Mouse (Mus musculus): ENCODE measurements around the gene Zfyve26.

Zfyve26 gene

DNA sequence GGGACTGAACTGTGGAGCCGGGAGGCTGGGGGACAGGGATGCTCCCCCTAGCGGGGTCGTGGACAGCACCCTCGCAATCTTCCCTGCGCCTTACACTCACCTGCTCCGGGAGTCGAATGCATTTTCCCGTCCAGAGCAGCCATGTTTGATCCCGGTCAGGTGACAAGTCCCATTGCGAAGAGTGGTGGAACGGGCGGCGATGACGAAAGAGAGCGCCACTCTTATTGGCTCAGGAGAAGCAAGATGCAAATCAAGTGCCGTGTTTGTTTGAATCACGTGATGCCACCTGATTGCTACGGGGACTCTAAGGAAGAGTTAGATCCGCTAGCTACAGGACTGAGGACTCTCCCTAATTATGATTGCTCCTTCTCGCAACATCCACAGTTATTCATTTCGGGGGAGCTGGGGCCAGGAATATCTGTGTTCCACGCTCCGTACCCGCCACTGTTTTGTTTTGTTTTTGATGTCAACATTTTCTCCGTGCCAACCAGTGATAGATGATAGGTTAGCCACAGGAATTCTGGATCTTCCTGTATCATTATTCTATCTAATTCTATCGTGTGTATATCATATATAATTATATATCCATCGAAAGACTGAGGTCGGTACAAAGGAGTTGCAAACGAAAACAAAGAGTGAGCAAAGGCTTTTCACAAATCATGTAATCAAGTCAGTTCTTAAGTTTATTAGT lies at the start of gene Zfyve26:
Gene Zfyve26, minus strand, starts transcription at position 179 of the 691 bp plus-strand sequence.
- DNase-seq (ENCODE audit: low spot score) = peak; percentile 96

- no peak for DNase-seq (ENCODE audit: low spot score)
Observed at GRCm38 (mm10) chr12:79341291-79341845, 45.3 kb upstream of the Zfyve26 start.

DNA sequence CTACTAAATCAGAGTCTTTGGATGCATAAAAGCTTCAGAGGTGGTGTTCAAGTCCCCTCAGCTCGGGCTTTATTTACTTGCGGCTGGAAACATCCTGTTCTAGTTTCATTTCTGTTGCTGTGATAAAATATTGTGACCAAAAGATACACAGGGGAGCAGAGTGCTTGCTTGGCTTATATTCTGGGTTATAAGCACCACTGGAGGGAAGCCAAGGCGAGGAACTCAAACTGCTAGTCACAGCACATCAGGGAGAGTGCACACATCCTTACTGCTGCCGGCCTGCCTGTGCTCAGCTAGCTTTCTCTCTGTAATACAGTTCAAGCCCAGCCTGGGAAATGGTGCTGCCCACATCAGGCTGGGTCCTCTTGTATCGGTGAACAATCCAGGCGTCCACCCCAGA lies 44.4 kb upstream of the Zfyve26 start:
- no peak for DNase-seq (ENCODE audit: low spot score)

DNA sequence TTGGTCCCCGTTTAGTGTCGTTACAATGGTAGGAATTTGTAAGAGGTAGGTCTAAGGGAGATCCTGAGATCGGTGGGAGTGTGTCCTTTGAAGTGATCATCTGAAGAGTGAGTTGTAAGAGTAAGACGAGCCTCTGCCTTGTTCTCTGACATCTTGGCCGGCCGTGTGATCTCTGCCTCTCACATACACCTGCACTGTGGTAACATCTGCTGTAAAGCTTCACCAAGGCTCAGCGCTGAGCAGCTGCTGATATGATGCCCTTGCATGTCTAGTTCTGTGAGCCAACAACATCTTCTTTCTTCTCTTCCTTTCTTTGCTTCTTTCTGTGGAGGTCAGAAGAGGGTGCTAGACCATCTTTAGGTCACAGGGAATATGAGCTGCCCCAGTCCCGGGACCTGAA lies 42.7 kb upstream of the Zfyve26 start:
- no peak for DNase-seq (ENCODE audit: low spot score)

GRCm38 (mm10) chr12:79331722-79332121 lies 35.6 kb upstream of the Zfyve26 start:
- no peak for DNase-seq (ENCODE audit: low spot score)

DNA sequence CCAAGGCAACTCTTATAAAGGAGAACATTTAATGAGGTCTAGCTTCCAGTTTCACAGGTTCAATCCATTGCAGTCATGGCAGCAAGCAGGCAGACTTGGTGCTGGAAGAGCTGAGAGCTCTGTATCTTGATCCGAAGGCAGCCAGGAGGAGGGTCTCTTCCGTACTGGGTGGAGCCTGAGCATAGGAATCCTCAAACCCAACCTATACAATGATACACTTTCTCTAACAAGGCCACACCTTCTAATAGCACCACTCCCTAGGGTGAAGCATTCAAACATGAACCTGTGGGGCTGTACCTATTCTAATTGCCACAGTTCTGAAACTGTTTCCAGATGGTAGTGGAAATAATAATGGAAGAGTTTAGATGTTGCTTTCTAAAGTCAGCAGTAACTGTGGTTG lies 34.5 kb upstream of the Zfyve26 start:
- DNase-seq (ENCODE audit: low spot score) = no peak

DNA sequence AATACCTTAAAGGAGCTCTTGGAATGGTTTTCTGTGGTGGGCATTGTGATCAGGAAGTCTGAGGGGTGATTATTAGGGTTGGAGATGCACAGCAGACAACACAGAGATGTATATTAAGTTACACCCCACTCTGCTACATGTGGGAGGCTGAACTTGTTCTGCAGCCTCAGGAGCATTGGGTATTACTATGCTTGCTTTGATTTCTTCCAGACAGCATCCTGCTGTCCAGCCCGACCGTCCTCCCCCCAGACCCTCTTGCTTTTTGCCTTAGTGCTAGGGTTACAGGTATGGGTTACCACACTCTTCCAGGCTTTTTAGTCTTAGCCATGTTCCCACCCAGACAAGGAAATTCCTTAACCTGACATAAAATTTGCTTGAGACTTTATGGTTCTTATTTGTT lies 31.8 kb upstream of the Zfyve26 start:
- DNase-seq (ENCODE audit: low spot score) = no peak

- DNase-seq (ENCODE audit: low spot score) = no peak
Observed at GRCm38 (mm10) chr12:79326745-79327144, 30.6 kb upstream of the Zfyve26 start.

DNA sequence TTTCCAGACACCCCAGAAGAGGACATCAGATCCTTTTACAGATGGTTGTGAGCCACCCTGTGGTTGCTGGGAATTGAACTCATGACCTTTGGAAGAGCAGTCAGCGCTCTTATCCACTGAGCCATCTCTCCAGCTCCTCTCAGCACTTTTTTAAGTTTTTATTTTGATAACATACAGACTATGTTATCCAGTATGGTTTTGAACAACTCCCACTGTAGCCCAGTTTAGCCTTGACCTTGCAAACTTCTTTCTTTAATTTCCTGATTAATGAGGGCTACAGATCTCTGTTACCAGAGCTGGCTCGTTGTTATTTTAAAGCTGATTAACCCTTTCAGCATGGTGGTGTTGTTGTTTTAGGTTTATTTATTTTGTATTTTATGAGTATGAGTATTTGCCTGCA lies 30.1 kb upstream of the Zfyve26 start:
- DNase-seq (ENCODE audit: low spot score) = no peak

DNA sequence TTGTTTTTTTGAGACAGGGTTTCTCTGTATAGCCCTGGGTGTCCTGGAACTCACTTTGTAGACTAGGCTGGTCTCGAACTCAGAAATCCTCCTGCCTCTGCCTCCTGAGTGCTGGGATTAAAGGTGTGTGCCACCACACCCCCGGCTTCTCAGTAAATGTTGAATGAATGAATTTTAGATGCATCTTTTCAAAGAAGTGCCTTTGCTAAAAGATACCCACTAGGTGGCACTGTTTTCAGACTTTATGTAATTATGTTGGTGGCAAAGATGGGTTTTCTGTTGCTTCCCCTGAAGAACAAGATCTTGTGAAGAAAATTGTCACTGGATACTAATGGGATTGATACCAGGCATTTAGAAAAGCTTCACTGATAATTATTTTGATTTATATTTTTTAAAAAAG lies 26.4 kb upstream of the Zfyve26 start:
- peak; percentile 35 for DNase-seq (ENCODE audit: low spot score)

GRCm38 (mm10) chr12:79320895-79321294 lies 24.8 kb upstream of the Zfyve26 start:
- DNase-seq (ENCODE audit: low spot score) = no peak

- no peak for DNase-seq (ENCODE audit: low spot score)
Observed at GRCm38 (mm10) chr12:79317339-79317738, 21.2 kb upstream of the Zfyve26 start.

- no peak for DNase-seq (ENCODE audit: low spot score)
Observed at GRCm38 (mm10) chr12:79313721-79314120, 17.6 kb upstream of the Zfyve26 start.

- no peak for DNase-seq (ENCODE audit: low spot score)
Observed at GRCm38 (mm10) chr12:79306013-79306412, 9.9 kb upstream of the Zfyve26 start.

DNA sequence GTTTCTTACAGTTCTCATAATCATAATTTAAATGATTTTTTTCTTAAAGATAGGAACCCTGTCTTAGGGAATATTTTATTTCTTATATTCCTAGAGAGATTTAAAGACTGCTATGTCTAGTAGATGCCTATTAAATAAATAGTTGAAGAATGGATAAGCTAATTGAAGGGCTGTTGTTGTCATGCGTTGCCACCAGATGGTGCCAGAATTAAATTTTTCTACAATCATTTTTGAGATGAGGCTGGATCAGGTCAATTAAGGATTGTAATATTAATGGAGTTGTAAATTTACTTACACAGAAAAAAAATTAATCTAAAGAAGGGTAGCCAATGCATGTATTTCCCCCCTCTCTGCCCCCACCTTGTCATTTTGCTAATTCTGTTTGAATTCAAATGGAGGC lies 9.0 kb upstream of the Zfyve26 start:
- DNase-seq (ENCODE audit: low spot score) = no peak

- DNase-seq (ENCODE audit: low spot score) = no peak
Observed at GRCm38 (mm10) chr12:79301802-79302201, 5.7 kb upstream of the Zfyve26 start.

DNA sequence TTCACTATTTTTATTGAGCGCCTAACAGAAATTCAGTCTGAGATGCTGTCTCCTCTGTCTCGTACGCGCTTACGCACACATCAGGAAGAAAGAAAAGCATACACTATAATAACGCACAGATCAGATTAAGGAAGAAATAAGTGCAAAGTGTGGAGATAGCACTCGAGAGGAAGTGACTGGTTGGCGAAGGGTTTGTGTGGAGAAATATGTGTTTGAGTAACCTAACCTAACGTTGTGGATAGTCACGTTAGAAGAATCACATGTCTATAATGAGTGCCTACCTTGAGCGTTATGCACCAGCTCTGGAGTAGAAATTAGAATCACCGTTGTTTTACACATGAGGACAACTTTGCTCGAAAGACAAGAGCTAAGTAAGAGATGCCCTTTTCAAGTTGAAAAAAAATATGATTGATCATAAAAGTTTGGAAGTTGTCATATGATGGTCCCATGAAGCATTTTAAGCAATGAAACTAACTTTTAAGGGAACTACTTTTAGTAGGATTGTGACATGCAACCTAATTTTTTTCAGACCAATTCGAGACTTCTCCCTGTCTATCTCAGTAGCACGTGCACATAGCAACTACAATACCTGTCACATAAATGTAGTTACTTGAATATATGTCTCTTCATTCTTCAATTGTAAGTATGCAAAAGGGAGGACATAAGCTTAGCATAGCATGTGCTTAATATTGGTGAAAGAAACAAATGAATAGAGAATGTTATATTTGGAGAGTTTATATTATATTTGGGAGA lies 2.0 kb upstream of the Zfyve26 start:
- DNase-seq (ENCODE audit: low spot score) = peak; percentile 57

- DNase-seq (ENCODE audit: low spot score) = peak; percentile 94
Observed at GRCm38 (mm10) chr12:79297121-79297576, 1.0 kb upstream of the Zfyve26 start, which contains the start of gene Rad51b. Gene Rad51b, plus strand, starts transcription at chr12:79297282.

DNA sequence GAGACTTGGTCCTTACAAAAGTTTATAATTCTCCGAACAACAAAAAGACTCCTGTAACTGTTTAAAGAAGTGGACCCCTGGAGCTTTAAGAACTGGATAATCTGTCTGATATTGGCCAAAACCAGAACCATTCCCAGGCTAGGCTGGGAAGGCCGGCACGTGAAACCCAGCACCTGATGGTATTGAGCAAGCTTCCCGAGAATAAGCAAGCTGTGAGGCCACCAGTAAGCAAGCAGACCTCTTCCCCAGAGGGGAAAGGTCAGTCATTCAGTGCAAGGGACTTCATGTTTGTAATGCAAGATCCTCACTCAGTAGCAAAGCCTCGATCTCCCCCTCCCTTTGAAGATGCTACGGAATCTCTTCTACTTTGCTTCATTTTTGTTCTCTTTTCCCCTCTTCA lies 3.2 kb downstream of the Zfyve26 start:
- DNase-seq (ENCODE audit: low spot score) = no peak

DNA sequence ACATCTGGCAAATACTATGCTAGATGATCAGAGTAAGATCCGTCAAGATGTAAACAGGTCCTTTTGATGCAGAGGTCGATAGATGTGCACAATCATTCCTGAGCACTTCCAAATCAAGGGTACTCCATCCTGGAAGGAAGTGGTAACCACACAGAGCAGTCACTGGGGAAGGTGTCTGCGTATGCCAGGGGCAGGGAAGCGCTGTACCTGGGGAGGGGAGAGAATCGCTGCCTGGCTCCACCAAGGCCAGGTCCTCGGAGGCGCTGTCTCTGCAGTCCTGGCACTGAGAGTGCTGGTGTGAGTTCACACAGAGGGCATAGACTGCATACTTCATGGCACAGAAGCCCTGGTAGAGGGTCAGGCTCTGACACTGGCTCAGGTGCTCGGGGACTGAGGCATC lies 13.5 kb downstream of the Zfyve26 start:
- no peak for DNase-seq (ENCODE audit: low spot score)

DNA sequence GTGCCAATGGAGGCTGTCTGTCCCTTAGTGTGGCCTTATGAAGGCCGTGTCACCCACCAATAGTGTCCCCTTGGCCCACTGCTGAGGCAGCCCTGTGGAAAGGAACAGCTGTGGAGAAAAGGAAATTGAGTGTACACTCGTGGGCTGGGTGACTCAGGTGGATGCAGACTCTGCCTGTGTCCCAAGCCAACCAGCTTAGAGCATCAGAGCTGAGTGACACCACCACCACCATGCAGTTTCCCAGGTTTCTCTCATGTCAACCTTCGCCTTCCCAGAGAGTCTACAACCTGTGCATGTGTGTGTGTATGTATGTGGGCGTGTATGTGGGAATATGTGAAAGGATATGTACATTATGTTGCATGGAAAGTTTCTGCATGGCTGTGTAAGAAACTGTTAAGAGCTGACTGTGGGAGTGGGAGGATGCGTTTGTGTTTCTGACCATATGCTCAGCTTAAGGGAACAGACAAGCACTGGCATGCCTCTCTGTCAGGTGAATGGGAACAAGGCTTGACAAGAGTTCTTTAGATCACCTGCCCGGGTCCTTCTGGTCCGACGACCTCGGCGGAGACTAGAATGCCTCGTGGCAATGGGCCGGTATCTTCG lies 16.5 kb downstream of the Zfyve26 start:
- no peak for DNase-seq (ENCODE audit: low spot score)

DNA sequence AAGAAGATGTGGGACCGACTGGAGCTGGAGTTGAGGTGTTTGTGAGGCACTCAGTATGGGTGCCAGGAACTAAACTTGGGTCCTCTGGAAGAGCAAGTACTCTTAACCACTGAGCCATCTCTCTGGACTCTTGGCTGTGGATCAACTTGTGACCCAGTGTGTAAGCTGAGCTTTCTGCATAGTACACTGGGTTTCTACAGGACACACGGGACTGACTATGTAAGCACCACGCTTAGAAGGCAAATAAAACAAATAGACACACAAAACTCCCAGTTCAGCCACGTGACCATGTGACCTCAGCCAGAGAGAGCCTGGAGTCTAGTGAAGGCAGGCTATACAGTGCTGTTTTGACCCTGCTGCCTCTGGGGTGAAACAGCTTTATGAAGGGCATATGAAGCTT lies 23.5 kb downstream of the Zfyve26 start:
- DNase-seq (ENCODE audit: low spot score) = no peak

- DNase-seq (ENCODE audit: low spot score) = no peak
Observed at GRCm38 (mm10) chr12:79261035-79261434, 35.1 kb downstream of the Zfyve26 start.

Measured in c-Kit-positive CD71-positive TER-119-positive erythroid progenitor cells, embryonic 14.5 days (primary cell).